ENCODE assay signal across 8 mouse cellular contexts in genomic region chr1:87853601-87854361, GRCm38 (mm10). TPM values are rescaled to one million over a fixed set of nuclear protein-coding genes. Genes with fewer than 3 reads are reported as not detected.
DNase-seq lines count a peak whose midpoint lies in the region; ATAC-seq and TF ChIP-seq lines count a peak whose summit lies in the region.

No protein-coding gene starts in this region.

- peaks cover 30% of the 10 kb centered on the region; the same call in 1 of the 2 replicates for H3K79me2 ChIP-seq in liver, adult 2 months (ENCODE audit: control insufficient read depth, insufficient read depth, low read length)

- TF ChIP-seq CTCF in liver, adult 2 months (IDR thresholded peaks at IDR 0.05; ENCODE audit: low read depth, low read length): no peak

- no peaks in the 10 kb centered on the region for H3K9me3 ChIP-seq in megakaryocyte, embryonic 14.5 days
- H3K9me3 ChIP-seq in forebrain, embryonic 10.5 days: no peaks in the 10 kb centered on the region
- H3K9me3 ChIP-seq in neural tube, embryonic 14.5 days (ENCODE audit: control insufficient read depth, low read length): no peaks in the 10 kb centered on the region

- H3K4me2 ChIP-seq in neural tube, embryonic 14.5 days (ENCODE audit: low read depth, low read length): peak overlapping the region; percentile 88

- H3K4me1 ChIP-seq in megakaryocyte, embryonic 14.5 days: peaks cover 82% of the 10 kb centered on the region
- peaks cover 45% of the 10 kb centered on the region for H3K4me1 ChIP-seq in brown adipose tissue, adult 24 weeks (ENCODE audit: control insufficient read depth, insufficient read depth, insufficient read length, low read length)
- H3K4me1 ChIP-seq in forebrain, embryonic 10.5 days: peaks cover 27% of the 10 kb centered on the region
- H3K4me1 ChIP-seq in liver, adult 2 months (ENCODE audit: control insufficient read depth, insufficient read depth, low read length): peaks cover 12% of the 10 kb centered on the region
- peaks cover 12% of the 10 kb centered on the region for H3K4me1 ChIP-seq in neural tube, embryonic 14.5 days (ENCODE audit: control insufficient read depth, insufficient read depth, low read length)

- H3K36me3 ChIP-seq in megakaryocyte, embryonic 14.5 days (replicated peaks; ENCODE audit: low read length): peaks cover 16% of the 10 kb centered on the region
- H3K36me3 ChIP-seq in forebrain, embryonic 10.5 days (replicated peaks): no peaks in the 10 kb centered on the region
- H3K36me3 ChIP-seq in liver, adult 2 months (ENCODE audit: control insufficient read depth, insufficient read depth, low read length): no peaks in the 10 kb centered on the region
- H3K36me3 ChIP-seq in neural tube, embryonic 14.5 days (ENCODE audit: control insufficient read depth, insufficient read depth, low read length): no peaks in the 10 kb centered on the region

- no peak for TF ChIP-seq POLR2A in liver, adult 2 months (IDR thresholded peaks at IDR 0.05; ENCODE audit: extremely low read depth, insufficient read depth, low read length)

- 1% methylated on average over 32 of the region's 48 CpGs for WGBS in forebrain, embryonic 10.5 days
- WGBS in liver, adult 2 months: under 1% methylated on average over 45 of the region's 48 CpGs
- under 1% methylated on average over 40 of the region's 48 CpGs for WGBS in neural tube, embryonic 14.5 days

- H3K9ac ChIP-seq in liver, adult 2 months (ENCODE audit: low read depth, low read length): peak overlapping the region; percentile 91
- peak overlapping the region; percentile 89 for H3K9ac ChIP-seq in neural tube, embryonic 14.5 days (replicated peaks; ENCODE audit: low read depth, low read length)

- peak overlapping the region; percentile 100 for H3K4me3 ChIP-seq in megakaryocyte, embryonic 14.5 days (replicated peaks)
- peak overlapping the region; percentile 97 for H3K4me3 ChIP-seq in brown adipose tissue, adult 24 weeks (ENCODE audit: insufficient read depth, low read depth, low read length)
- peak overlapping the region; percentile 96 for H3K4me3 ChIP-seq in forebrain, embryonic 10.5 days
- peak overlapping the region; percentile 80 for H3K4me3 ChIP-seq in liver, adult 2 months (ENCODE audit: insufficient read depth, low read depth, low read length)
- H3K4me3 ChIP-seq in neural tube, embryonic 14.5 days (ENCODE audit: low read depth, low read length): peak overlapping the region; percentile 95

- no peaks in the 10 kb centered on the region for H3K27me3 ChIP-seq in megakaryocyte, embryonic 14.5 days (replicated peaks)
- peaks cover 12% of the 10 kb centered on the region for H3K27me3 ChIP-seq in forebrain, embryonic 10.5 days (ENCODE audit: poor library complexity, severe bottlenecking)
- no peaks in the 10 kb centered on the region for H3K27me3 ChIP-seq in liver, adult 2 months (ENCODE audit: control insufficient read depth, insufficient read depth, low read length)
- H3K27me3 ChIP-seq in neural tube, embryonic 14.5 days (ENCODE audit: control insufficient read depth, insufficient read depth, low read length): no peaks in the 10 kb centered on the region

- H3K27ac ChIP-seq in brown adipose tissue, adult 24 weeks (replicated peaks; ENCODE audit: low read depth, low read length): peak overlapping the region; percentile 86
- H3K27ac ChIP-seq in forebrain, embryonic 10.5 days: peak overlapping the region; percentile 94
- peak overlapping the region; percentile 59; the same call in 1 of the 2 replicates for H3K27ac ChIP-seq in liver, adult 2 months (replicated peaks; ENCODE audit: insufficient read depth, low read depth, low read length)
- peak overlapping the region; percentile 78 for H3K27ac ChIP-seq in neural tube, embryonic 14.5 days (ENCODE audit: low read depth, low read length)

- DNase-seq in forebrain, embryonic 10.5 days (ENCODE audit: extremely low spot score, low spot score): peak; percentile 46
- DNase-seq in induced T-regulatory cell, adult 2 months (ENCODE audit: low read depth): peak; percentile 67
- peak; percentile 30 for DNase-seq in liver, adult 2 months (ENCODE audit: extremely low read depth, low read depth, low spot score)
- peak; percentile 41 for DNase-seq in yolk sac, embryonic 10.5 days (ENCODE audit: low spot score)

- ATAC-seq in megakaryocyte, adult 5-6 weeks (ENCODE audit: poor library complexity, severe bottlenecking): no peak
- ATAC-seq in neural tube, embryonic 14.5 days (ENCODE audit: low read depth): peak; percentile 52

RNA-seq across cellular contexts. Expression of gene Dgkd, which starts 0.7 kb away (rescaled TPM):
- polyA plus RNA-seq in megakaryocyte, embryonic 14.5 days (2012; ENCODE audit: insufficient read depth, low replicate concordance): 10.9 and 24.3 TPM in 2 replicates
- 52.2 and 73.5 TPM in 2 replicates for total RNA-seq in megakaryocyte, adult 5-6 weeks (2015)
- total RNA-seq in megakaryocyte, adult 5-6 weeks (2017): 59.7 and 63.8 TPM in 2 replicates
- 59.1 and 61.6 TPM in 2 replicates for polyA plus RNA-seq in brown adipose tissue, adult 24 weeks (2012; ENCODE audit: insufficient read depth, insufficient read length, missing spikeins)
- 39.3 and 42.4 TPM in 2 replicates for polyA plus RNA-seq in forebrain, embryonic 10.5 days (2016; fragmentation: Nextera tagmentation; extraction: Ambion mirVana)
- 12.4 and 14.8 TPM in 2 replicates for total RNA-seq in liver, adult 2 months (2014; rRNA removed)
- 7.1 and 9.6 TPM in 2 replicates for polyA plus RNA-seq in liver, adult 2 months (2012; rRNA removed)
- 56.4 and 58.2 TPM in 2 replicates for polyA plus RNA-seq in neural tube, embryonic 14.5 days (2014; fragmentation: Nextera tagmentation; extraction: Ambion mirVana)

RNA-seq across cellular contexts. Expression of gene Sag, which starts 50.3 kb away (rescaled TPM):
- not detected in 2 replicates for polyA plus RNA-seq in megakaryocyte, embryonic 14.5 days (2012; ENCODE audit: insufficient read depth, low replicate concordance)
- total RNA-seq in megakaryocyte, adult 5-6 weeks (2015): 0.46 and 0.85 TPM in 2 replicates
- 1.3 and 1.5 TPM in 2 replicates for total RNA-seq in megakaryocyte, adult 5-6 weeks (2017)
- 0.59 and 1.4 TPM in 2 replicates for polyA plus RNA-seq in brown adipose tissue, adult 24 weeks (2012; ENCODE audit: insufficient read depth, insufficient read length, missing spikeins)
- polyA plus RNA-seq in forebrain, embryonic 10.5 days (2016; fragmentation: Nextera tagmentation; extraction: Ambion mirVana): 3.3 and 3.6 TPM in 2 replicates
- total RNA-seq in liver, adult 2 months (2014; rRNA removed): 0.09 and 0.27 TPM in 2 replicates
- 0.15 TPM in 1 of 2 replicates, not detected in the other for polyA plus RNA-seq in liver, adult 2 months (2012; rRNA removed)
- 2.2 and 3.2 TPM in 2 replicates for polyA plus RNA-seq in neural tube, embryonic 14.5 days (2014; fragmentation: Nextera tagmentation; extraction: Ambion mirVana)
